Mouse (Mus musculus) midbrain, embryonic 10.5 days (tissue): ENCODE measurements around the gene Zrsr1. TPM values are rescaled to one million over a fixed set of nuclear protein-coding genes. Genes with fewer than 3 reads are reported as not detected.

ENCODE experiments used
- DNase-seq: peaks from one replicate; pipeline ENCODE4 v3.0.0-alpha.2; 2017; ENCODE audit warnings: low spot score
- H3K27ac ChIP-seq: fragments of 300-500 bp; sonication (generic); replicated peaks from 2 replicates; pipeline ENCODE4 v1.5.1; 2016; ENCODE audit warnings: mild to moderate bottlenecking
- H3K27me3 ChIP-seq: fragments of 300-500 bp; sonication (generic); 2 replicates; pipeline ENCODE4 v1.6.1; 2016; ENCODE audit warnings: low read depth, mild to moderate bottlenecking; ENCODE audit not compliant: poor library complexity, severe bottlenecking
- H3K36me3 ChIP-seq: fragments of 300-500 bp; sonication (generic); 2 replicates; pipeline ENCODE4 v1.6.1; 2016; ENCODE audit warnings: mild to moderate bottlenecking, moderate library complexity
- H3K4me1 ChIP-seq: fragments of 300-500 bp; sonication (generic); 2 replicates; pipeline ENCODE4 v1.6.1; 2016
- H3K4me3 ChIP-seq: fragments of 300-500 bp; sonication (generic); 2 replicates; pipeline ENCODE4 v1.5.1; 2016; ENCODE audit warnings: mild to moderate bottlenecking, moderate library complexity
- H3K9me3 ChIP-seq: fragments of 300-500 bp; sonication (generic); replicated peaks from 2 replicates; pipeline ENCODE4 v1.6.1; 2016; ENCODE audit warnings: mild to moderate bottlenecking
- WGBS: fragments of 180-500 bp; shearing (Covaris S2); methylation state at CpG from one replicate; pipeline ENCODE4 v1.1.7; 2016; 5-methylcytosine and 5-hydroxymethylcytosine counted together
- polyA plus RNA-seq: library from polyadenylated mRNA; unstranded; fragments of >200 nt; fragmentation: Nextera tagmentation; extraction: Ambion mirVana; gene quantifications from 2 replicates; pipeline ENCODE4 v1.2.1, GENCODE M21; 2016

Zrsr1 gene
- polyA plus RNA-seq, 1 experiment from 2014 or later: 2.9 TPM

- H3K27me3 ChIP-seq: no peaks in the 10 kb centered on the region
- peaks cover 100% of the 10 kb centered on the region for H3K36me3 ChIP-seq
- no peaks in the 10 kb centered on the region for H3K4me1 ChIP-seq
- no peak overlapping the region for H3K27ac ChIP-seq
- H3K9me3 ChIP-seq: no peaks in the 10 kb centered on the region
- H3K4me3 ChIP-seq: no peak overlapping the region
- 87% methylated on average over 1 of the region's 1 CpGs for WGBS
- no peak for DNase-seq
Observed at GRCm38 (mm10) chr11:22998308-22998707, 26.5 kb downstream of the Zrsr1 start.

GRCm38 (mm10) chr11:23005276-23005675 lies 33.5 kb downstream of the Zrsr1 start:
- WGBS: 93% methylated on average over 1 of the region's 1 CpGs
- DNase-seq: no peak
- H3K27me3 ChIP-seq: 0 out of 2 replicates have a peak, but pooled peaks cover 9% of the 10 kb centered on the region
- H3K27ac ChIP-seq: no peak overlapping the region
- peaks cover 11% of the 10 kb centered on the region for H3K4me1 ChIP-seq
- H3K36me3 ChIP-seq: peaks cover 52% of the 10 kb centered on the region
- no peak overlapping the region for H3K4me3 ChIP-seq
- H3K9me3 ChIP-seq: no peaks in the 10 kb centered on the region

GRCm38 (mm10) chr11:23007166-23007480 lies 35.3 kb downstream of the Zrsr1 start:
- Histone ChIP-seq H3K4me3 (peak overlapping the region; percentile 69), H3K4me1 (peaks cover 11% of the 10 kb centered on the region), H3K27me3 (0 out of 2 replicates have a peak, but pooled peaks cover 9% of the 10 kb centered on the region), H3K27ac (peak overlapping the region; percentile 90), H3K9me3 (no peaks in the 10 kb centered on the region), H3K36me3 (peaks cover 33% of the 10 kb centered on the region)
- WGBS: 7% methylated on average over 6 of the region's 6 CpGs
- no peak for DNase-seq

GRCm38 (mm10) chr11:23007481-23008180 lies 35.8 kb downstream of the Zrsr1 start, which contains the start of gene Fam161a:
Gene Fam161a, plus strand, starts transcription at chr11:23007531.
- Histone ChIP-seq H3K27me3 (0 out of 2 replicates have a peak, but pooled peaks cover 9% of the 10 kb centered on the region), H3K4me1 (peaks cover 11% of the 10 kb centered on the region), H3K27ac (peak within 1 kb of the TSS; percentile 90), H3K36me3 (peaks cover 28% of the 10 kb centered on the region), H3K9me3 (no peaks in the 10 kb centered on the region), H3K4me3 (peak within 1 kb of the TSS; percentile 69)
- WGBS: under 1% methylated on average over 22 of the region's 22 CpGs
- DNase-seq: peak; percentile 76

- Histone ChIP-seq H3K27me3 (0 out of 2 replicates have a peak, but pooled peaks cover 9% of the 10 kb centered on the region), H3K4me1 (peaks cover 11% of the 10 kb centered on the region), H3K36me3 (peaks cover 22% of the 10 kb centered on the region), H3K27ac (peak overlapping the region; percentile 90), H3K4me3 (peak overlapping the region; percentile 69), H3K9me3 (no peaks in the 10 kb centered on the region)
- WGBS: under 1% methylated on average over 40 of the region's 40 CpGs
- peak; percentile 90 for DNase-seq
Observed at GRCm38 (mm10) chr11:23008181-23008823, 36.5 kb downstream of the Zrsr1 start.

- DNase-seq: no peak
- H3K36me3 ChIP-seq: peaks cover 17% of the 10 kb centered on the region
- no peaks in the 10 kb centered on the region for H3K9me3 ChIP-seq
- H3K27me3 ChIP-seq: 0 out of 2 replicates have a peak, but pooled peaks cover 9% of the 10 kb centered on the region
- peak overlapping the region; percentile 90 for H3K27ac ChIP-seq
- WGBS: 46% methylated on average over 4 of the region's 4 CpGs
- peaks cover 11% of the 10 kb centered on the region for H3K4me1 ChIP-seq
- peak overlapping the region; percentile 69 for H3K4me3 ChIP-seq
Observed at GRCm38 (mm10) chr11:23008824-23009200, 37.0 kb downstream of the Zrsr1 start.

- DNase-seq: no peak
- H3K4me1 ChIP-seq: peaks cover 4% of the 10 kb centered on the region; the same call in 1 of the 2 replicates
- H3K9me3 ChIP-seq: 0 out of 2 replicates have a peak, but pooled peaks cover 2% of the 10 kb centered on the region
- no peaks in the 10 kb centered on the region for H3K36me3 ChIP-seq
- 0 out of 2 replicates have a peak, but pooled peaks cover 9% of the 10 kb centered on the region for H3K27me3 ChIP-seq
- WGBS: 79% methylated on average over 1 of the region's 1 CpGs
- H3K27ac ChIP-seq: no peak overlapping the region
- no peak overlapping the region for H3K4me3 ChIP-seq
Observed at GRCm38 (mm10) chr11:23013096-23013495, 41.3 kb downstream of the Zrsr1 start.

- Histone ChIP-seq H3K4me3 (no peak overlapping the region), H3K36me3 (no peaks in the 10 kb centered on the region), H3K27ac (no peak overlapping the region), H3K4me1 (peaks cover 4% of the 10 kb centered on the region; the same call in 1 of the 2 replicates), H3K9me3 (0 out of 2 replicates have a peak, but pooled peaks cover 5% of the 10 kb centered on the region), H3K27me3 (0 out of 2 replicates have a peak, but pooled peaks cover 9% of the 10 kb centered on the region)
- WGBS: 85% methylated on average over 4 of the region's 4 CpGs
- no peak for DNase-seq
Observed at GRCm38 (mm10) chr11:23013580-23014294, 41.9 kb downstream of the Zrsr1 start.

GRCm38 (mm10) chr11:23014996-23015395 lies 43.2 kb downstream of the Zrsr1 start:
- no peak overlapping the region for H3K27ac ChIP-seq
- H3K4me1 ChIP-seq: no peaks in the 10 kb centered on the region
- no peaks in the 10 kb centered on the region for H3K27me3 ChIP-seq
- 76% methylated on average over 6 of the region's 6 CpGs for WGBS
- H3K9me3 ChIP-seq: 0 out of 2 replicates have a peak, but pooled peaks cover 5% of the 10 kb centered on the region
- H3K4me3 ChIP-seq: no peak overlapping the region
- H3K36me3 ChIP-seq: no peaks in the 10 kb centered on the region
- DNase-seq: no peak

GRCm38 (mm10) chr11:23017943-23018342 lies 46.1 kb downstream of the Zrsr1 start:
- H3K27me3 ChIP-seq: no peaks in the 10 kb centered on the region
- WGBS: 97% methylated on average over 4 of the region's 4 CpGs
- H3K9me3 ChIP-seq: 0 out of 2 replicates have a peak, but pooled peaks cover 5% of the 10 kb centered on the region
- no peak for DNase-seq
- H3K27ac ChIP-seq: no peak overlapping the region
- H3K4me1 ChIP-seq: peaks cover 3% of the 10 kb centered on the region; the same call in 1 of the 2 replicates
- H3K4me3 ChIP-seq: no peak overlapping the region
- H3K36me3 ChIP-seq: no peaks in the 10 kb centered on the region

- Histone ChIP-seq H3K27ac (no peak overlapping the region), H3K9me3 (0 out of 2 replicates have a peak, but pooled peaks cover 5% of the 10 kb centered on the region), H3K27me3 (no peaks in the 10 kb centered on the region), H3K4me3 (no peak overlapping the region), H3K36me3 (no peaks in the 10 kb centered on the region), H3K4me1 (peaks cover 3% of the 10 kb centered on the region; the same call in 1 of the 2 replicates)
- DNase-seq: no peak
- 65% methylated on average over 24 of the region's 24 CpGs for WGBS
Observed at GRCm38 (mm10) chr11:23020116-23020770, 48.4 kb downstream of the Zrsr1 start.

- H3K27me3 ChIP-seq: no peaks in the 10 kb centered on the region
- no peak overlapping the region for H3K4me3 ChIP-seq
- H3K36me3 ChIP-seq: no peaks in the 10 kb centered on the region
- 89% methylated on average over 14 of the region's 14 CpGs for WGBS
- no peak overlapping the region for H3K27ac ChIP-seq
- DNase-seq: no peak
- 0 out of 2 replicates have a peak, but pooled peaks cover 5% of the 10 kb centered on the region for H3K9me3 ChIP-seq
- peaks cover 3% of the 10 kb centered on the region; the same call in 1 of the 2 replicates for H3K4me1 ChIP-seq
Observed at GRCm38 (mm10) chr11:23020841-23021240, 49.0 kb downstream of the Zrsr1 start.
